Mouse (Mus musculus) midbrain, postnatal 0 days (tissue): ENCODE measurements at regions not wholly inside any gene's neighbourhood (a gene's known extent, or its start where the extent isn't known, plus 50 kb on each side); places are given as distances from the start of the nearest gene placed in this dataset.

ENCODE experiments used
- ATAC-seq: fragments of 200-750 bp; cut with Nextera tagmentation; 2 replicates; pipeline ENCODE4 v1.8.0; 2017; ENCODE audit warnings: moderate number of reproducible peaks, mild to moderate bottlenecking, moderate TSS enrichment, moderate library complexity; ENCODE audit not compliant: low FRiP score
- DNase-seq: peaks from one replicate; pipeline ENCODE4 v3.0.0-alpha.2; 2015; ENCODE audit warnings: low spot score
- H3K27ac ChIP-seq: fragments of 300-500 bp; sonication (generic); 2 replicates; pipeline ENCODE4 v1.5.1; 2014; ENCODE audit warnings: low read depth, mild to moderate bottlenecking, low read length, mixed read lengths
- H3K27me3 ChIP-seq: fragments of 300-500 bp; sonication (generic); 2 replicates; pipeline ENCODE4 v1.6.1; 2014; ENCODE audit warnings: low read length, control low read depth, mixed read lengths; ENCODE audit not compliant: insufficient read depth
- H3K36me3 ChIP-seq: fragments of 300-500 bp; sonication (generic); 2 replicates; pipeline ENCODE4 v1.6.1; 2014; ENCODE audit warnings: low read length, control low read depth, mixed read lengths; ENCODE audit not compliant: insufficient read depth
- H3K4me1 ChIP-seq: fragments of 300-500 bp; sonication (generic); 2 replicates; pipeline ENCODE4 v1.6.1; 2014; ENCODE audit warnings: mild to moderate bottlenecking, control low read depth, antibody characterized with exemption, low read length, mixed read lengths; ENCODE audit not compliant: insufficient read depth
- H3K4me2 ChIP-seq: fragments of 300-500 bp; sonication (generic); 2 replicates; pipeline ENCODE4 v1.6.1; 2014; ENCODE audit warnings: low read depth, mild to moderate bottlenecking, low read length, mixed read lengths; ENCODE audit not compliant: poor library complexity, severe bottlenecking
- H3K4me3 ChIP-seq: fragments of 300-500 bp; sonication (generic); 2 replicates; pipeline ENCODE4 v1.5.1; 2014; ENCODE audit warnings: low read depth, mild to moderate bottlenecking, low read length, moderate library complexity
- H3K9ac ChIP-seq: fragments of 300-500 bp; sonication (generic); replicated peaks from 2 replicates; pipeline ENCODE4 v1.6.1; 2014; ENCODE audit warnings: mild to moderate bottlenecking, low read length, moderate library complexity, mixed read lengths; ENCODE audit not compliant: poor library complexity, severe bottlenecking
- H3K9me3 ChIP-seq: fragments of 300-500 bp; sonication (generic); 2 replicates; pipeline ENCODE4 v1.6.1; 2016; ENCODE audit warnings: low read length, control low read depth
- CTCF ChIP-seq: IDR thresholded peaks from 2 replicates; pipeline ENCODE4 v1.5.1; 2016; ENCODE audit warnings: antibody characterized with exemption, mild to moderate bottlenecking
- WGBS: fragments of 180-500 bp; shearing (Covaris S2); extraction: QIAGEN DNeasy Blood & Tissue Kit; methylation state at CpG from one replicate; pipeline ENCODE4 v1.1.7; 2014; 5-methylcytosine and 5-hydroxymethylcytosine counted together

DNA sequence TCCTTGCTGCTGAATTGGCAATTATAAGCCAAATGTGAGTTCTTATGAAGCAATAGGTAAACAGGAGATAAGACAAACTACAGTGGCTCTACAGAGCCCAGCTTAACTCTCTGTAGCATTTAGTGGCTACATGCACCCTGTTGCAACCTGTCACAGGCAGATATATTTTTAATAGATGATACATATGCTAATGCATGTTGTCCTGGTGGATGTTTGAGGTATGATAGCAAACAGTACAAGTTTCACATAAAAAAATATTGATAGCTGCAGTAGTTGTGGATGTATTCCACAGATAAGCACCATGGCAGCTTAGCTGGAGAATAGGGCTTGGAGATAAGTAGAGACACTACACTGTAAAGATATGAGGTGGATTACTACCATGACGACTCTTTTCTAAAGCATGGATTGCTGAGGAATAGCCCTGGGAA is 477.1 kb upstream of the Cntn5 start:
- Histone ChIP-seq H3K27me3 (no peaks in the 10 kb centered on the region), H3K4me1 (no peaks in the 10 kb centered on the region), H3K4me3 (no peak overlapping the region), H3K27ac (no peak overlapping the region), H3K9ac (no peak overlapping the region), H3K36me3 (no peaks in the 10 kb centered on the region), H3K9me3 (no peaks in the 10 kb centered on the region), H3K4me2 (no peak overlapping the region)
- ATAC-seq (no peak), DNase-seq (no peak)
- no peak for TF ChIP-seq CTCF
- 85% methylated on average over 1 of the region's 1 CpGs for WGBS

DNA sequence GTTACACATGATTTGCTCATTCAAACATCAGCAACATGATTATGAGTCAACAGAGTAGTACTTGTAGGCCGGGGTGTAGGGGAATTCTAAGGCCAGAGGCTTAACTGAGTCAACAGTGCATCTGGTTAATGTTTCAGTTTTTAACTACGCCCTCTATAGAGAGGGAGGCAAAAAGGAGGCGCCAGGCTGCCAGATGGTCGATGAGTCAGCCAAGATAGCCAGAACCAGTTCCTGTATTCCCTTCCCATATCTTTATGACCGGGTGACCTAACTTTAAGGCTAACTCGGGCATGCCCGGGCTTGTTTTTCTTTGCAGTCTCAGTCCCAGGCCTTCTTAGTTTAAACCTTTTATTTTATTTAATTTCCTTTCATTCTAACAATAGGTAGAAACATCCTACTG is 476.0 kb upstream of the Cntn5 start:
- H3K4me2 ChIP-seq: no peak overlapping the region
- ATAC-seq: no peak
- H3K9me3 ChIP-seq: no peaks in the 10 kb centered on the region
- no peaks in the 10 kb centered on the region for H3K27me3 ChIP-seq
- H3K27ac ChIP-seq: no peak overlapping the region
- H3K4me1 ChIP-seq: no peaks in the 10 kb centered on the region
- no peak overlapping the region for H3K9ac ChIP-seq
- 95% methylated on average over 7 of the region's 7 CpGs for WGBS
- H3K36me3 ChIP-seq: no peaks in the 10 kb centered on the region
- no peak for TF ChIP-seq CTCF
- H3K4me3 ChIP-seq: no peak overlapping the region
- DNase-seq: no peak

DNA sequence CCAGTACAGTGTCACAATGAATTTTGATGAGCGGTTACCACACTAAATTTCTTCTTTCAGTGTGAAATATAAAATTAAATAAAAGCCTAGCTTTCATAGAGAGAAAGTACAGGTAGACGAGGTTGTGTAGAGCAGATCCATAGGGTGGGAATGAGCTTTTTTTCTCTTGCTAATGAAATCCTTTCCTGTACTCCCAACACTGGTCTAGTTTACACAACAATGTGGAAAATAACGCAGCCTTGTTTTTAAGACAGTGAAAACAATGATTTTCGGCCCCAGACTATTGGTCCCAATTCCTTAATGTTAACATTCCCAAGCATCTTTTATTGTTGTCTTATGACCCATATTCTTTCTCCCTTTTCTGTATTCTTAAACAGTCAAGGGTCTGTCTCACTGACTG is 473.5 kb upstream of the Cntn5 start:
- H3K36me3 ChIP-seq: no peaks in the 10 kb centered on the region
- H3K27me3 ChIP-seq: no peaks in the 10 kb centered on the region
- no peak overlapping the region for H3K9ac ChIP-seq
- H3K9me3 ChIP-seq: no peaks in the 10 kb centered on the region
- H3K27ac ChIP-seq: no peak overlapping the region
- 90% methylated on average over 4 of the region's 4 CpGs for WGBS
- H3K4me1 ChIP-seq: no peaks in the 10 kb centered on the region
- no peak for TF ChIP-seq CTCF
- no peak overlapping the region for H3K4me2 ChIP-seq
- no peak for DNase-seq
- H3K4me3 ChIP-seq: no peak overlapping the region
- no peak for ATAC-seq

DNA sequence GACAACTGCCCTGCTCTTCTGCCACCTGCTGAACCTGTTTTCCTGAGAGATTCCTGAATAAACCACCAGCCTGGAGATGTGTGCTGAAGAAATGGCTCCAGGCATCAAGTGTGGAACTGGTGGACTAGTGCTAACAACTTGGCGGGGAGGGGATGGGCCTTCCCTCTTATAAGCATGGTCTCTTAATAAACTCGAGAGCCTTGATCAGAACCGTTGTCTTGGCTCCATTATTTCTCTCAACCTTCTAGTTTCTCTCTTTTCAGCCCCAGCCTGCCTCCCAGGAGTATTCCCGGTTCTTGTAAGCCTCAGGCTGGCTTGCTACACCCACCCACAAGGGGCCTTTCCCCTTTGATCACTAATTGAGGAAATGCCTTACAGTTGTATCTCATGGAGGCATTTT is 473.0 kb upstream of the Cntn5 start:
- no peak for TF ChIP-seq CTCF
- no peaks in the 10 kb centered on the region for H3K4me1 ChIP-seq
- H3K4me3 ChIP-seq: no peak overlapping the region
- WGBS: 76% methylated on average over 4 of the region's 4 CpGs
- H3K9me3 ChIP-seq: no peaks in the 10 kb centered on the region
- H3K36me3 ChIP-seq: no peaks in the 10 kb centered on the region
- no peak for DNase-seq
- no peak overlapping the region for H3K4me2 ChIP-seq
- ATAC-seq: no peak
- no peaks in the 10 kb centered on the region for H3K27me3 ChIP-seq
- H3K9ac ChIP-seq: no peak overlapping the region
- H3K27ac ChIP-seq: no peak overlapping the region

DNA sequence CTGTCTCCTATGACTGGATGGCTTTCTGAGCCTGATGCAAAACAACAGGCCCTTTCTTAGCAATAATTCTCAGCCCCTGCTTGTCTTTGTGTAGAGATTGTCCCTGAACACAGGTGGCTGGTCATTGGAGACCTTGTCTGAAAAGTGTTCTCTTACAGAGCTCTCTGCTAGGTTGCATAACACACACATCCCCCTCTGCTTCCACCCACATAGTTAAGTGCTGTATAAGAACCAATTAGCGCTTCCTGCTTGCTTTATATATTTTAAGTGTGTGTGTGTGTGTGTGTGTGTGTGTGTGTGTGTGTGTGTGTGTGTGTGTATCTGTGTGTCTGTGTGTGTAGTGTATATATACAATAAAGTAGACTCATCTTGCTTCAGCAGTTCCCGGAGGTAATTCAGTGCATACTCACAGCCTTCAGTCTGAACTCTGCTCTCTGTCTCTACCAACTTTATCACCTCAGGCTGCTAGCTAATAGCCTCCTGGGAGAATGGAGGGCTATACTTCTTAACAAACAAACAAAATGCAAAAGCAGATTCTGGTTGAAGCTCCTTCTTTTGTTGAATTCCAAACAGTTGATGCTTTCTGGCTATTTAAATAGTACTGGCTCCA is 468.8 kb upstream of the Cntn5 start:
- WGBS: 94% methylated on average over 2 of the region's 2 CpGs
- no peak for DNase-seq
- Histone ChIP-seq H3K27ac (no peak overlapping the region), H3K9ac (no peak overlapping the region), H3K9me3 (no peaks in the 10 kb centered on the region), H3K27me3 (no peaks in the 10 kb centered on the region), H3K36me3 (no peaks in the 10 kb centered on the region), H3K4me1 (no peaks in the 10 kb centered on the region), H3K4me2 (no peak overlapping the region), H3K4me3 (no peak overlapping the region)
- no peak for TF ChIP-seq CTCF
- ATAC-seq: no peak

DNA sequence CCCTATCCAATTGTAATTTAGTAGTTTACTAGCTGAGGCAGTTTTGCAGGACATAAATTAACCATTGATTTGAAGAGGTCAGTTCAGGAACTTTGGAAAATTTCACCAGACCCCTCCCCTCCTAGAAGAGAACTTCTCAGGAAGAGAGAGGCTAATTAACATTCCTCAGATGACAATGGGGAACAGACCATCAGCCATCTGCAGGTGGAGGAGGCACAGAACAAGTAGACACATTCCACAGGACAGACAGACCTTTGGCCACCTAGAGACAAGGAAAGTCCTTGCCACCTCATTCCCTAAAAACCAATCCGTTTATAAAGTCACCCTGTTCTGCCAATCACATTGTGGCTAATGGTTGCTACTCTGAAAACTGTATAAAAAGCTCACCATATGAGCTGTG is 463.5 kb upstream of the Cntn5 start:
- no peak overlapping the region for H3K27ac ChIP-seq
- no peaks in the 10 kb centered on the region for H3K9me3 ChIP-seq
- no peak for TF ChIP-seq CTCF
- no peaks in the 10 kb centered on the region for H3K36me3 ChIP-seq
- no peak overlapping the region for H3K4me3 ChIP-seq
- H3K4me2 ChIP-seq: no peak overlapping the region
- DNase-seq: no peak
- WGBS: 88% methylated on average over 1 of the region's 1 CpGs
- no peak overlapping the region for H3K9ac ChIP-seq
- H3K4me1 ChIP-seq: no peaks in the 10 kb centered on the region
- ATAC-seq: no peak
- no peaks in the 10 kb centered on the region for H3K27me3 ChIP-seq
